Mouse (Mus musculus) cerebellum, postnatal 36 days (tissue): ENCODE measurements around the gene Pak6.
A peak's percentile ranks its signal among the peaks of the same experiment; 100 is the strongest.
"Not testable (repeated sequence)": the region's sequence is repeated elsewhere in the genome, so short reads cannot be mapped to it uniquely, and the experiment has no call there.

Source experiments
- DNase-seq, 2 experiments: peaks; one replicate each; pipeline ENCODE4 v3.0.0; 2021 to 2022; ENCODE audit warnings: mixed read lengths in 2 of 2

Gene Pak6

DNA sequence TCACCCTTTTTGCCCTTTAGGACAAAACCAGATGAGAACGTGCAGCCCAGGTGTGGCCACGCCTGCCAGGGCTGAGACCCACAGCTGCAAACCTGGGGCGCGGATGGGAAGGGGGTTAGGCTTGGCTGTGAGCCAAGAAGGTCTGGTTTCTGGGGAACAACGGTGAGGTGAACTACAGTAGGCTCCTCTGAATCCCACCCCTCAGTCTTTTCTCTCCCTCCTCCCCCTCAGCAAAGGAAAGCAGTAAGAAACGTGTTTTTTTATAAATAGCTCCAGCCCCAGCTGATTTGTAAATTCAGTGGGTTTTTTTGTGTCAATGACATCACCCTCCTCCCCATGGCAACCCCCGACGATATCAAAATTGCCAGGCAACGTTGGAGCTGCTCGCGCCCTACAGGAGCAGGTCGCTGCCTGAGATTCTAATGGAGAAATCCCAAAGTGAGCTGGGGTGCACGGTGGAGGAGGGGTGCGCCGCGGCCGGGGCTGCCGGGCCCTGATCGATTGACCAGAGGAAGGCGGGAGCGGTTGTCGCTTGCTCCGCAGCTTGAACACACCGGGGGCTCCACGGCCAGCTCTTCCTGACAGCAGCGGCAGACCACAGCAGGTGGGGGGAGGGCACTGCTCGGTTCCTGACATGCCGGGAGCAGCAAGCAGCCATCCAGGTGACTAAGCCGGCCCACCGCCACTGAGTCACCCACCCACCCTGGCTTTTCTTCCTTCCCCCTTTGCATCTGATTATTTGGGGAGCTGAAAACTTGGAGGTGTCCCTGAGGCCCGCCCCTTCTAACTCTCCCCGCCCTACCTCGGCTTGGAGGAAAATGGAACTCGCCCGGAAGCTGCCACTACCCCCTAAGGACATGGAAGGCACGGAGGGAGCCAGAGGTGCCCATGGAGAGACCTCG is at the start of gene Pak6:
Gene Pak6 (plus strand): TSS at position 402 of the 902 bp plus-strand sequence.
- peak; percentile 18 to 20 for DNase-seq

GRCm38 (mm10) chr2:118618013-118618412 is 45.1 kb upstream of the Pak6 start:
- no peak for DNase-seq

DNA sequence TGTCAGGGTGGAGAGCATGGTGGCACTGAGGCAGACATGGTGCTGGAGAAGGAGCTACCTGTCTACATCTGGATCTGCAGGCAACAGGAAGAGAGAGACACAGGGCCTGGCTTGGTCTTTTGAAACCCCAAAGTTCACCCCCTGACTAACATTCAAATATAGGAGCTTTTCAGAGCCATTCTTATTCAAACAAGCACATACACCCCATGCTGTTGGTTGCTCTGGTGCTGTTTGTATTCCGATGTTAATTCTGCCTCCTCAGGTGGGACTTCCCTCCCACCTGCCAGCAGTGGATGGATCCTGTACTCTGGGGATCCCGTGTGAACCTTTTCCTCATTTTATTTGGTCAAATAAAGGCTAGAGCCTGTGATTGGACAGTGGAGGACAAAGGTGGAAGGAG is 43.0 kb upstream of the Pak6 start:
- no peak for DNase-seq

- no peak for DNase-seq
Measured at GRCm38 (mm10) chr2:118620608-118621007, 42.5 kb upstream of the Pak6 start.

GRCm38 (mm10) chr2:118629276-118629675 is 33.8 kb upstream of the Pak6 start:
- DNase-seq = no peak

GRCm38 (mm10) chr2:118633441-118633840 is 29.7 kb upstream of the Pak6 start:
- no peak for DNase-seq

DNA sequence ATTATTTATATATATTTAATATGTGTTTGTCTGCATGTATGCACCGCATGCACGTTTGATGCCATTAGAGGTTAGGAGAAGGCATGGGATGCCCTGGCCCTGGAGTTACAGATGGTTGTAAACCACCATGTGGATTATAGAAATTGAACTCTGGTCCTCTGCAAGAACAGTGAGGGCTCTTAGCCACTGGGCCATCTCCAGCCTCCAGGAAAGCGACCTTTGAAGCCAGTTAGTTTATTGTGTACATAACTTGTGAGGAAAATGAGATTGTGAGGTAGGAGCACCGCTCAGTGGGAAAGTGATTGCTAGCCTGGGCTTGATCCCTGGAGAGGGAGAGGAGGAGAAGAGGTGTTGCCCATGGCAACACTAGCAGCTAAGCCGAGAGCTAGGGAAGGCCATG is 25.8 kb upstream of the Pak6 start:
- no peak for DNase-seq

- peak; percentile 72 to 80 for DNase-seq
Measured at GRCm38 (mm10) chr2:118637888-118638526, 25.1 kb upstream of the Pak6 start.

DNA sequence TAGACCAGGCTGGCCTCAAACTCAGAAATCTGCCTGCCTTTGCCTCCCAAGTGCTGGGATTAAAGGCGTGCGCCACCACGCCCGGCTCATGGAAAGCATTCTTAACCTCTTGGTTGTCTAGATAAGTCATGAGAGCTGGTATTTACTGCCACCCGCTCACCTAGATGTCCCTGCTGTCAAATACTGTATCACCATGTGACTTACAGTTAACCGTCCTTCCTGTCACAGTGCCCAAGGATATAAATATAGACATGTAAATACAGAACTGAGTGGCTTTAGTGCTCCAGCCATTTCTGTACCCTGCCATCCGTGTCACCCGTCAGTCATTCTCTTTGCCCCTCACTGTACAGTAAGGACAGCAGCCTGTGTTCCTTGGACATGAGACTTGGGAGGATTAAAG is 24.4 kb upstream of the Pak6 start:
- DNase-seq = no peak

DNA sequence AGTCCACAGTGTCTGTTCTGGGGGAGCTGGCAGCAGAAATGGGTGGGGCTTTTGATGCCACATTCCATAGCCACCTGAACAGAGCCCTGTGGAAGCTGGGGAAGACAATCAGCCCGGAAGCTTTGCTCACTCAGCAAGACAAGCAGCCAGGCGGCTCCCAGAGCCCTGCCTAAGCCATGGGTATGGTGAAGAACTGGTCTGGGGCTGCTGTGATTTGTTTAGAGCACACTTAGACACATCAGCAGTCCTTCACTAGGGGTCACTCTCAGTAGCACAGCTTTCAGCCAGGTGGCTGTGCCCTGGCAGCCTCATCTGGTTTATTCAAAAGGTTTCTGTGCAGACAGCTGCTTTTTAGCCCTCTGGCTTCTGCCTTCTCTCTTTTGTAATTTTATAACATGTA is 22.0 kb upstream of the Pak6 start:
- no peak for DNase-seq

GRCm38 (mm10) chr2:118642431-118642830 is 20.7 kb upstream of the Pak6 start:
- DNase-seq = no peak

GRCm38 (mm10) chr2:118642942-118643341 is 20.2 kb upstream of the Pak6 start:
- no peak for DNase-seq

DNA sequence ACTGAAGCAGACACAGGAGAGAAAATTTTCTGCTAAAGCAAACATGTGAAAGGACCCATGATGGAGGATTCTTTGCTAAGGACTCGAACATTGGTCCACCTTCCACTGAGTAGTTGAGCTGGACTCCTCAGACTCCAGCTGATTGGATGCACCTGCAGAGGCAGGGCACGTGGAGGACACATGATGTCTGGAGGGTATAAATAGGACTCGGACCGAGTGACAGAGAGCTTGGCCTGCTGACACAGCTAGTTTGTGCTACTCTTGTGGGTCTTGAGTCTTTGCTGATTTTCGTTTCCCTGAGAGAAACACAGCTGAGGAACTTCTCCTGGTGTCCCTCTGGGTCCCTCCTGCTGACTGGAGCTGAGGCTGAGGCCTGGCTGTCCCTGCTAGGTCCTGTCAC is 16.4 kb upstream of the Pak6 start:
- no peak for DNase-seq

- DNase-seq = not testable (repeated sequence)
Measured at GRCm38 (mm10) chr2:118650697-118651096, 12.4 kb upstream of the Pak6 start.

- no peak for DNase-seq
Measured at GRCm38 (mm10) chr2:118656688-118657281, 6.3 kb upstream of the Pak6 start.

GRCm38 (mm10) chr2:118658457-118658856 is 4.6 kb upstream of the Pak6 start:
- no peak for DNase-seq

- no peak for DNase-seq
Measured at GRCm38 (mm10) chr2:118659077-118659476, 4.0 kb upstream of the Pak6 start.

- no peak for DNase-seq
Measured at GRCm38 (mm10) chr2:118659493-118659892, 3.6 kb upstream of the Pak6 start.

- peak; percentile 38 to 52 for DNase-seq
Measured at GRCm38 (mm10) chr2:118659998-118660452, 3.1 kb upstream of the Pak6 start.

DNA sequence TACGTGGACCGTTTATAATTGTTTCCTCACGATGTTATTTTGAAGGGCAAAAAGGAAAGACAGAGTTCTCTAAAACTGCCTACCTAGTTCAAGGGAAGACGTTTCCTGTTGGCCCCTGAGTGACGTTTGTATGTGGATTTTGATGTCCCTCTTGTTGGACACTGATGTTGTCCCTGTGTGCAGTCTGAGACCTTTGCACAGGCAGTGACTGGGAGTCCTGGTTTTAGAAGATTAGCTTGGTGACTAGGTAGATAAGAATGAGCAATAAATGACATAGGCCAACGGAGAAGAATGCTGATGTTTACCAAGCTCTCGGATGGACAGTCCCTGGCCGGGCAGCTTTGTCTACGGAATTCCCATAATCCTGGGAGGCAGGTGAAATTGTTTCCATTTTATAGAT is 1.2 kb upstream of the Pak6 start:
- DNase-seq = no peak

DNA sequence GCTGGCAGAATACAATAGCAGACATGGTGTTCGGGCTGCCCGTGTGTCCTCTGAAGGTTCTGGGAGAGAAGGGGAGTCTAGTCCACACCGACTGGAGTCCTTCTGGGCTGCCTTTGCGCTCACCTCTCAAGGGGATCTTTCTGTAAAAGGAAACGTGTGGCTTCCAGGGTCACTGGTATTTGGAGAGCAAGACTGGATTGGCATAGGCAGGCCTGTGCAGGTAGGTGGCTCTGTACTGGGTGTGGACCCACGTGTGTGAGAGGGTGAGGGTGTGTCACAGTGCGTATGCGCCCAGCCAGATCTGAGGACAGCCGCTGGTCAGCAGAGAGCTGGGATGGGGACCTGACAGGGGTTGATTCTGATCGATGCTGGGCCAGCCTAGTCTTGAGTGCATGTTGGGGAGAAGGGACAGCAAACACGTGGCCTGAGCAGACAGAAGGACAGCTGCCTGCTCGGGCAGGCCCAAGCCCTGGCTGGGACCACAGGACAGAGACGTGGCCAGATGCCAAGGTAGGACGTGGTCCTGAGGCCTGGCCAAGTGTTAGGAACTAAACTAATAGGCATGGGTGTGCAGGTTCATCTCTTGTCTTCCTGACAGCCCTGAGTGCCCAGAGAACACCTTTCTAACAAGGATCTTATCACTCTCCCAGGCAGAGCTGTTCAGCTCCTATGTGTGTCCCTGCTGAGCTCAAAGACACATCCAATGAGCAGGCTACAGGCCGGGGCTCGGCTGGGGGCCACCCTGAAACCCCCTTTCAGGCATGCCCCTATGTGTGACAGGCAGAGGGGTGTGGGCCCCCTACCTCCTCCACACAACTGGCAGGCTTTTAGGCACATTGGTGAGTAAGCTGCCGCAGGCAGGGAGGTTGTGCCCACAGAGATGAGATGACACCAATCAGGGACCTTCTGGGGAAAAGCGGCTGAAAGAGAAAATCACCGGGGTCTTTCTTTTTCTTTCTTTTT is 982 bp downstream of the Pak6 start:
- peak in 1 of 2 experiments; percentile 12 for DNase-seq

GRCm38 (mm10) chr2:118664975-118665516 is 1.9 kb downstream of the Pak6 start:
- no peak for DNase-seq
